Mouse (Mus musculus): ENCODE data around the gene Gm7247. TPM values are rescaled to one million over a fixed set of nuclear protein-coding genes. Genes with fewer than 3 reads are reported as not detected.
A peak's percentile ranks its signal among the peaks of the same experiment; 100 is the strongest.
"Not testable (repeated sequence)": the region's sequence is repeated elsewhere in the genome, so short reads cannot be mapped to it uniquely, and the experiment has no call there.

Gm7247 gene
- total RNA-seq (2021), result not detected
- long read RNA-seq, experiment 1, partial matches to known transcripts, result 0 of 44 reads
- long read RNA-seq, experiment 1, other reads (novel, unspliced or antisense), result 44 of 44 reads
- long read RNA-seq, experiment 2, partial matches to known transcripts, result 0 of 47 reads
- long read RNA-seq, experiment 2, other reads (novel, unspliced or antisense), result 47 of 47 reads

DNA sequence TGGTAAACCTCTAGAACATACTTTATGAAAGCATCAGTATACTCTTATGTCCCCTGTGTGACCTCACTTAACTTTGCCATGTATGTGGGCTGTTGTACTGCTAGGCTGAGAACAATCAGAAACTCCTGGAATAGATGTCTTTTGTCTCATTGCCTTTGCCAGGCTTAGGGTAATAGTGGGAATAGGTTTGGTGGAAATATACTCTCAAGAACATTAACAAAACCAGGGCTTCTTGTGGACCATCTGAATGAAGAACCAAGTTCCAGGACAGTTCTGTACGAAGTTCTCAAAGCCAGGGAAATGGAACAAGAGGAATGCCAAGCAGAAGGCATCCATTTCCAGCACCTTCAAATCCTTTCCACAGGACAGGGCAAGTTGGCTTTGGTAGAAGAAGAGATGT lies at the start of gene Gm7247:
TSS of gene Gm7247 (plus strand) at position 301 of the 400 bp plus-strand sequence.
- no peak for DNase-seq

DNA sequence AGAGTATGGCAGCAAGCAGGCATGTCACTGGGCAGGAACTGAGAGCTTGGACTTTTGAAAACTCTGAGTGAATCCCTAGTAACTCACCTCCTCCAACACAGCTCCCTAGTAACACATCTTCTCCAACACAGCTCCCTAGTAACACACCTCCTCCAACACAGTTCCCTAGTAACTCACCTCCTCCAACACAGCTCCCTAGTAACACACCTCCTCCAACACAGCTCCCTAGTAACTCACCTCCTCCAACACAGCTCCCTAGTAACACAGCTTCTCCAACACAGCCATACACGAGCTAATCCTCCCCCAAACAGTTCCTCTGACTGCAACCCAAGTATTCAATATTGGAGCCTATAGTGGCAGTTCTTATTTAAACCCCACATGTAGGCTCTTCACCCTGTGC lies 37.6 kb upstream of the Gm7247 start:
- DNase-seq, result no peak

DNA sequence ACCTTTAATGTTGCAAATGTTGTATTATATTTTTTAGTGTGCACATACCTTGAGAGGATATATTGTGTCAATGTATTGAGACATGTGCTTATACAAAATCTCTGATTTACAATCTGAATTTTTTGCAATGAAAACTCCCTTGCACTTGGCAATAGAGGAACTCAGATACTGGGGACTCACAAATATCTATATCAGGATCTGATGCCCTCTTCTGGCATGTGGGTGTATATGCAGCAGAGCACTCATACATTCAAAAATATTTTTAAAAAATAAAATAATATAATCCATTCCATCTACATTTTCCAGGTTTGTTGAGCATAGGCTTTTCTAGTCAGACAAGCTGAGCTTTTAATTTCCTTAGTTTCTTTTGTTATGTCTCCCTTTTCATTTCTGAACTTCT lies 15.5 kb upstream of the Gm7247 start:
- no peak for DNase-seq

- peak; percentile 4 for DNase-seq
These were observed 3.2 kb upstream of the Gm7247 start for GRCm38 (mm10) chr14:51358111-51358982.

- DNase-seq, result no peak
These were observed 21.2 kb downstream of the Gm7247 start for GRCm38 (mm10) chr14:51382805-51383204.

DNA sequence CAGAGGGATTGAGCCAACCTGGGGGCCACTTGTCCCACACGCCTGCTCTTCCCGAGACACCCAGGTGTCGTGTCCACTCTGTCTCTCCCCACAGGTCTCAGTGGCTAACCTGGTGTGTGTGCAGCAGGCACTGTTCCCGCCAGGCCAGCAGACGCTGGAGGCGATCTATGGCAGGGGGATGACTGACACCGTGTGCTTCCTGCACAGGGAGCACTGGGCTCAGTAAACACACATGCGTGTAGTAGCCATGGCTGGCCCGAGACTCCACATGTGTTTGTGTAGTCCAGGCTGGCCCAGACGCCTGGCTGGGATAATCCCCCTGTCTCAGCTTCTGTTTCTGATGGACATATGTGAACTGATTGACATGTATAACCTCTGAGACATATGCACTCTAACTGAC lies 22.8 kb downstream of the Gm7247 start:
- DNase-seq, result no peak

- DNase-seq, result no peak
These were observed 24.2 kb downstream of the Gm7247 start for GRCm38 (mm10) chr14:51385741-51386140.

GRCm38 (mm10) chr14:51387768-51388167 lies 26.2 kb downstream of the Gm7247 start:
- no peak for DNase-seq

- DNase-seq, result no peak
These were observed 26.7 kb downstream of the Gm7247 start for GRCm38 (mm10) chr14:51388222-51388621.

DNA sequence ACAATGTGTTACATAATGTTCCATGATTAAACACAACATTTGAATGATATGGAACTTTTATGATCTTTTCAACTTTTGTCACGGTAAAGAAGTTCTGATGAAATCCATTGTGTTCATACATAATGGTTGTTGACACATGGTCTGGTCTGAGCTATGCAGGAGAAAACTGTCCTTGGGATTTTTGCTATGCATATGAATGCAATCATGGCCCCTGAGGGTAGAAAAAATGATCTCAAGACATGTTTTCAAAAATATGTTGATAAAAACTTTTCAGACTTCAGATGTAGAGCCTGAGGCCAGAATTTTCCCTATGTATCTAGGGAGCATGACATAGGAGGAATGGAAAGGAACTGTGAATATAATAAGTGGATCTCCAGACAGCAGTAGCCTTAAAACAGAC lies 49.0 kb downstream of the Gm7247 start, which contains the start of gene Vmn2r88:
TSS of gene Vmn2r88 (plus strand) at position 301 of the 400 bp plus-strand sequence.
- no peak for DNase-seq

GRCm38 (mm10) chr14:51423885-51424284 lies 62.3 kb downstream of the Gm7247 start:
- DNase-seq, result no peak

- DNase-seq, result not testable (repeated sequence)
These were observed 68.6 kb downstream of the Gm7247 start for GRCm38 (mm10) chr14:51430138-51430537.

GRCm38 (mm10) chr14:51434546-51434945 lies 73.0 kb downstream of the Gm7247 start:
- DNase-seq, result no peak

- DNase-seq, result no peak
These were observed 73.5 kb downstream of the Gm7247 start for GRCm38 (mm10) chr14:51435020-51435419.

DNA sequence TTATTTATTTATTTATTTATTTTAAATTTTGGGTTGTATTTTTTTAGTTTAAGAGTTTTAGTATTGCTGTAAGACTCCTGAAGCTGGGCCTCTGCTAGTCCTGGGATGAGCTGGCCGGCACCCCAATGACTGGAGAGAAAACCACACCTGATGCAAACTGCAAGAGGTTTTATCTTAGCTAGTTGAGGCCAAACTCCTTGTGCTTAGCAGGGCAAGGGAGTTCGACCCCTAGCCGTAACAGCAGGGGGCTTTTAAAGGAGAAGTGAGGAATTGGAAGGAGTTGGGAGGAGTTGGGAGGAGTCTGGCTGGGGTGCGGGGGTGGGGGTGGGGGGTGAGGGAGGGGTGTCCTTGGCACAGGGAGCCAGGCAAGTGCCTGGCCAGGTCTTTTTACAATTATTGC lies 77.4 kb downstream of the Gm7247 start:
- DNase-seq, result no peak

GRCm38 (mm10) chr14:51451557-51451956 lies 90.0 kb downstream of the Gm7247 start, which contains the start of gene Vmn2r89:
TSS of gene Vmn2r89 (plus strand) at chr14:51451857.
- DNase-seq, result not testable (repeated sequence)

DNA sequence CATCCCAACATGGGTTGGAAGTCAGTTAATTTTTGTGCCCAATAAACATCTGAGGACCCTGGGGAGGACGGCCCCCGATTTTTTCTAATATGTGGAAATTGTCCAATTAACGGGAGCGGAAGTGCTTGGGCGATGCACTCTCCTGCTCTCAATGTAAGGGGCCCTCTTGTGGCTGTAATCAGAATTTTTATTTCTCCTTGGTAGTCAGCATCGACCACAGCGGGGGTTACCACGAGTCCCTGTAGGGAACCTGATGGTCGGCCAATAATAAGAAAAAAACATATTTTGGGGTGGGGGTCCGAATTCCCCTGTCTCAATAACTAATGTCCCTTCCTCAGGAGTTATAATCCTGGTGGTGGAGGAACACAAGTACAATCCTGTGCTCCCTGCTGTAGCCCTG lies 118.7 kb downstream of the Gm7247 start:
- DNase-seq, result peak; percentile 23

DNA sequence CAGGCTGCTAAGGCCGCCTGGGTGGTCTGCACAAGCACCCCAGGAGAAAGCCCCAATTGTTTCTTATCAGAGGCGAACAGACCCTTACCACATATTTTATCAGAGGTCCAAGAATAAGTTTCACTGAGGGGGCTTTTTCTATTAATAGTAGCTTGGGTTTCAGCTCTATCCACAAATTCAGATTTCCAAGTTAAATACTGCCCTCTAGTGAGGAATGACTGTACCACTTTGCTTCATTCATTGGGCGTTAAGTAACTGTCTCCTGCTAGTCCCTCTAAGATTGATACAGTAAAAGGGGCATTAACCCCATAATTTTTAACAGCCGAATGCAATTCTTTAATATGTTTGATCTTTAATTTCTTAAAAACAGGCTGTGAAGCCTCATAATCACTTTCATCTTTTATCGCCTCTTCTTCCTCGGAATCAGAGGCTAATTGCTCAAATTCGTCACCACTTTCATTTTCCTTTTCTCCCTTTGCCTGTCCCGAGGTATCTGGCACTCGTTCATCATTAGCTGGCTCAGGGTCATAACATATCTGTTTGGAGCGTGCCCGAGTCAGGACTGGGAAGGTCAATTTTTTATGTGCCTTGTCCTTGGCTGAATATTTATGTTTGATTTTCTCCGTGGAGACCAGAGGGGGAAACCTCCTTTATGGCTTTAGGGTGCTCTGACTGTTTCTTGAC lies 119.9 kb downstream of the Gm7247 start:
- peak; percentile 46 for DNase-seq

GRCm38 (mm10) chr14:51482051-51482715 lies 120.6 kb downstream of the Gm7247 start:
- DNase-seq, result peak; percentile 14

GRCm38 (mm10) chr14:51482971-51483381 lies 121.4 kb downstream of the Gm7247 start:
- peak; percentile 65 for DNase-seq

GRCm38 (mm10) chr14:51483671-51484070 lies 122.1 kb downstream of the Gm7247 start:
- DNase-seq, result no peak

GRCm38 (mm10) chr14:51486111-51486510 lies 124.6 kb downstream of the Gm7247 start:
- no peak for DNase-seq

Measured in adrenal gland, postnatal 10 days (tissue).